Mouse (Mus musculus) small intestine, adult 2 months (tissue): ENCODE measurements at regions not wholly inside any gene's neighbourhood (a gene's known extent, or its start where the extent isn't known, plus 50 kb on each side); places are given as distances from the start of the nearest gene placed in this dataset.

ENCODE experiments used
- CTCF ChIP-seq: fragments of 200-500 bp; IDR thresholded peaks from 2 replicates; pipeline ENCODE4 v1.5.1; 2012; ENCODE audit warnings: low read depth, mild to moderate bottlenecking, control low read depth, inconsistent platforms, low read length, moderate library complexity, mixed read lengths; ENCODE audit not compliant: insufficient replicate concordance, insufficient read length; ENCODE audit errors: extremely low read depth
- POLR2A ChIP-seq: fragments of 200-500 bp; IDR thresholded peaks from 2 replicates; pipeline ENCODE4 v1.6.1; 2012; ENCODE audit warnings: low read depth, mild to moderate bottlenecking, control low read depth, inconsistent platforms, low read length, moderate library complexity

DNA sequence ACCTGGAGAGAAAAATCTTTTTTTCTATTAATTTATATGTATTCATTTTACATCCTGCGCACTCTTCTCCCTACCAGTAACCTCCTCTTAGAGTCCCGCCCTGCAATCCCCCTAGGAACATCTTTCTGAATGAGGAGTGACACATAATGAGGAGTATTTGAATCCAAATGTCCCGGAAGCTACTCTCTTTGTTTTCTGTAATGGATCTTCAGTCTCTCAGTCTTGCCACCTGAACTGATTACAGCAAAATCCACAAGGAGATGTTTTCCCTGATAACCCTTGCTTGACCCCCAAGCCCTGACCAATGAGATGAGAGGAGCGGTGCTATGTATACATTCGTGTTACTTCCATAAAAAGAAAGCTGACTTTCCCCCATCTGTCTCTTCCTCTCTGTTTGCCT is 334.4 kb upstream of the Marcks start:
- TF ChIP-seq POLR2A (no peak), CTCF (no peak)
